Mouse (Mus musculus): Measurements from ENCODE around the gene Tmem123. TPM values are rescaled to one million over a fixed set of nuclear protein-coding genes. Genes with fewer than 3 reads are reported as not detected.

Gene Tmem123
- total and polyA plus RNA-seq, 3 experiments: 43.5 to 88.8 TPM; not detected in 1

DNA sequence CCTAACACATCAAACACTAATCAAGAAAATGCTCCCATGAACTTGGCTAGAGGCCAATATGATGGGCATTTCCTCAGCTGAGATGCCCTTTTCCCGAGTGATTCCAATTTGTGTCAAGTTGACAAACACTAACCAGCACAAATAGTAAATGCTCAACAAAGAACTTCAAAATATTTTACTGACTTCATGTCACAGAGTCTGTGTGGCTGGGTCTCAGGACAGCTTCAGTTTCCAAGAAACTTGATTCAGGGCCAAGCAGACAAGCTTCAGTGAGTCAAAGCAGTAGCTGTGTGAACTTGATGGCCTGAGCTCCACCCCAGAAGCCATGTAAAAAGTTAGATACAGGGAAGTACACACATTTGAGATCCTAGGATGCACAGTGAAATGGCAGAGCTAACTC, 19.7 kb upstream of the Tmem123 start:
- no peak overlapping the region for H3K27ac ChIP-seq (ENCODE audit: control insufficient read depth, low read depth, low read length)
- no peak overlapping the region for H3K4me3 ChIP-seq (ENCODE audit: control insufficient read depth in 1 of 2, insufficient read depth in 1 of 2, low read depth in 2 of 2, low read length in 2 of 2)
- TF ChIP-seq USF2 (IDR thresholded peaks at IDR 0.05; ENCODE audit: borderline replicate concordance in 1 of 2, insufficient read depth in 1 of 2, low read depth in 1 of 2, low read length in 2 of 2) (no peak), CTCF (IDR thresholded peaks at IDR 0.05 in 2 of 3, conservative IDR thresholded peaks at IDR 0.05 in 1 of 3; ENCODE audit: control insufficient read depth in 1 of 3, insufficient read depth in 1 of 3, low read depth in 2 of 3, low read length in 3 of 3, poor library complexity in 1 of 3, severe bottlenecking in 1 of 3) (no peak), GABPA (IDR thresholded peaks at IDR 0.05; ENCODE audit: low read depth, low read length) (no peak), JUND (IDR thresholded peaks at IDR 0.05; ENCODE audit: low read depth, low read length) (no peak), UBTF (IDR thresholded peaks at IDR 0.05; ENCODE audit: borderline replicate concordance, insufficient read depth, low read depth, low read length) (no peak), ELF1 (IDR thresholded peaks at IDR 0.05; ENCODE audit: low read depth, low read length) (no peak), SIN3A (IDR thresholded peaks at IDR 0.05; ENCODE audit: low read length) (no peak), TCF12 (IDR thresholded peaks at IDR 0.05; ENCODE audit: low read depth, low read length) (no peak), MAFK (IDR thresholded peaks at IDR 0.05; ENCODE audit: borderline replicate concordance, low read depth, low read length) (no peak), ETS1 (IDR thresholded peaks at IDR 0.05; ENCODE audit: low read depth, low read length) (no peak), ZC3H11A (IDR thresholded peaks at IDR 0.05; ENCODE audit: low read depth, low read length) (no peak), USF1 (IDR thresholded peaks at IDR 0.05; ENCODE audit: low read depth, low read length) (no peak)
- no peaks in the 10 kb centered on the region for H3K36me3 ChIP-seq (ENCODE audit: control insufficient read depth in 1 of 2, insufficient read depth in 2 of 2, low read length in 2 of 2)
- no peak for DNase-seq (ENCODE audit: low read depth, low spot score)
- H3K9ac ChIP-seq (ENCODE audit: control insufficient read depth, low read depth, low read length, poor library complexity, severe bottlenecking): no peak overlapping the region
- H3K27me3 ChIP-seq (ENCODE audit: control insufficient read depth in 1 of 2, insufficient read depth in 2 of 2, low read length in 2 of 2): peaks cover 3 to 8% of the 10 kb centered on the region in 2 experiments; a peak in 3 of 4 replicates
- no peaks in the 10 kb centered on the region for H3K4me1 ChIP-seq (ENCODE audit: control insufficient read depth in 1 of 2, insufficient read depth in 2 of 2, low read length in 2 of 2)
- no peaks in the 10 kb centered on the region for H3K9me3 ChIP-seq (replicated peaks; ENCODE audit: insufficient read depth, low read length)
- H3K79me2 ChIP-seq (ENCODE audit: control insufficient read depth, insufficient read depth, low read length, poor library complexity): no peaks in the 10 kb centered on the region

DNA sequence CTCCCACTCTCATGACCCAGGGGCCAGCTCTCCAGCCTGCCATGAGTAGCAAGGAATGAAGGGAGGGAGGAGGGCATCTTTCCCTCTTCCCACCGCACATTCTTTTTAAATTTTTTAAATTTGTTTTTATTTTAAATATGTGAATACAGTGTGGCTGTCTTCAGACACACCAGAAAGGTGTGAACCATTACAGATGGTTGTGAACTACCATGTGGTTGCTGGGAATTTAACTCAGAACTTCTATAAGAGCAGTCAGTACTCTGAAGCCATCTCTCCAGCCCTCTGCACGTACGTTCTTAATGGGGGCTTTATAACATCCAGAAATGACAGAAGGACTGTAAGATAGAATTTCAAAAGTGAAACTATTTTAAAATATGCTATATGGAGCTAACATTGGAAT, 15.0 kb upstream of the Tmem123 start:
- Histone ChIP-seq H3K79me2 (ENCODE audit: control insufficient read depth, insufficient read depth, low read length, poor library complexity) (no peaks in the 10 kb centered on the region), H3K4me3 (ENCODE audit: control insufficient read depth in 1 of 2, insufficient read depth in 1 of 2, low read depth in 2 of 2, low read length in 2 of 2) (no peak overlapping the region)

More for the DNA sequence above, 15.0 kb upstream of the Tmem123 start:
- peaks cover 3 to 6% of the 10 kb centered on the region in 2 experiments; a peak in 2 of 4 replicates for H3K27me3 ChIP-seq (ENCODE audit: control insufficient read depth in 1 of 2, insufficient read depth in 2 of 2, low read length in 2 of 2)
- H3K4me1 ChIP-seq (ENCODE audit: control insufficient read depth in 1 of 2, insufficient read depth in 2 of 2, low read length in 2 of 2): peaks cover 0 to 4% of the 10 kb centered on the region in 2 experiments; a peak in 1 of 4 replicates
- H3K36me3 ChIP-seq (ENCODE audit: control insufficient read depth in 1 of 2, insufficient read depth in 2 of 2, low read length in 2 of 2): 0 out of 4 replicates have a peak, but pooled peaks cover 0 to 2% of the 10 kb centered on the region in 2 experiments
- H3K27ac ChIP-seq (ENCODE audit: control insufficient read depth, low read depth, low read length): no peak overlapping the region
- no peaks in the 10 kb centered on the region for H3K9me3 ChIP-seq (replicated peaks; ENCODE audit: insufficient read depth, low read length)
- no peak overlapping the region for H3K9ac ChIP-seq (ENCODE audit: control insufficient read depth, low read depth, low read length, poor library complexity, severe bottlenecking)
- DNase-seq (ENCODE audit: low read depth, low spot score): no peak
- TF ChIP-seq ETS1 (IDR thresholded peaks at IDR 0.05; ENCODE audit: low read depth, low read length) (no peak), ZC3H11A (IDR thresholded peaks at IDR 0.05; ENCODE audit: low read depth, low read length) (no peak), SMC3 (IDR thresholded peaks at IDR 0.05; ENCODE audit: low read depth, low read length) (no peak), ZNF384 (IDR thresholded peaks at IDR 0.05; ENCODE audit: low read depth, low read length) (no peak), RAD21 (IDR thresholded peaks at IDR 0.05; ENCODE audit: low read depth, low read length) (no peak), GATA1 (IDR thresholded peaks at IDR 0.05; ENCODE audit: low read depth, low read length) (no peak), EP300 (IDR thresholded peaks at IDR 0.05; ENCODE audit: low read depth in 1 of 2, low read length in 2 of 2) (no peak), NELFE (IDR thresholded peaks at IDR 0.05; ENCODE audit: low read depth, low read length) (no peak), JUND (IDR thresholded peaks at IDR 0.05; ENCODE audit: low read depth, low read length) (no peak), POLR2AphosphoS2 (IDR thresholded peaks at IDR 0.05; ENCODE audit: low read length) (no peak), MXI1 (IDR thresholded peaks at IDR 0.05; ENCODE audit: low read depth, low read length) (no peak), GABPA (IDR thresholded peaks at IDR 0.05; ENCODE audit: low read depth, low read length) (no peak)
